Mouse (Mus musculus) CD4-positive, CD25-positive, alpha-beta regulatory T cell, adult 2 months (primary cell): Measurements from ENCODE around the gene Rnf141.

Experiments used
- DNase-seq: peaks from one replicate; pipeline ENCODE4 v3.0.0-alpha.2; 2012; ENCODE audit warnings: low read depth, low spot score

Gene Rnf141

GRCm38 (mm10) chr7:110833024-110833423 is 11.2 kb downstream of the Rnf141 start:
- DNase-seq, result no peak

- DNase-seq, result no peak
Observed at GRCm38 (mm10) chr7:110823995-110824953, 20.0 kb downstream of the Rnf141 start.

- DNase-seq, result no peak
Observed at GRCm38 (mm10) chr7:110823593-110823992, 20.7 kb downstream of the Rnf141 start.

- no peak for DNase-seq
Observed at GRCm38 (mm10) chr7:110823076-110823475, 21.2 kb downstream of the Rnf141 start.

- DNase-seq, result no peak
Observed at GRCm38 (mm10) chr7:110822055-110822454, 22.2 kb downstream of the Rnf141 start.

GRCm38 (mm10) chr7:110821653-110822052 is 22.6 kb downstream of the Rnf141 start:
- no peak for DNase-seq

GRCm38 (mm10) chr7:110821068-110821467 is 23.2 kb downstream of the Rnf141 start:
- no peak for DNase-seq

GRCm38 (mm10) chr7:110818787-110819350 is 25.4 kb downstream of the Rnf141 start:
- no peak for DNase-seq

- DNase-seq, result no peak
Observed at GRCm38 (mm10) chr7:110818206-110818605, 26.1 kb downstream of the Rnf141 start.

GRCm38 (mm10) chr7:110816037-110816436 is 28.2 kb downstream of the Rnf141 start:
- peak; percentile 84 for DNase-seq

- DNase-seq, result no peak
Observed at GRCm38 (mm10) chr7:110813983-110814382, 30.3 kb downstream of the Rnf141 start.

GRCm38 (mm10) chr7:110811529-110811928 is 32.7 kb downstream of the Rnf141 start:
- no peak for DNase-seq

- no peak for DNase-seq
Observed at GRCm38 (mm10) chr7:110810995-110811394, 33.3 kb downstream of the Rnf141 start.

GRCm38 (mm10) chr7:110809585-110810557 is 34.4 kb downstream of the Rnf141 start:
- no peak for DNase-seq

- no peak for DNase-seq
Observed at GRCm38 (mm10) chr7:110808962-110809361, 35.3 kb downstream of the Rnf141 start.

- no peak for DNase-seq
Observed at GRCm38 (mm10) chr7:110807460-110808030, 36.7 kb downstream of the Rnf141 start.

GRCm38 (mm10) chr7:110804266-110804665 is 40.0 kb downstream of the Rnf141 start:
- DNase-seq, result no peak

GRCm38 (mm10) chr7:110803131-110803530 is 41.1 kb downstream of the Rnf141 start:
- DNase-seq, result no peak

GRCm38 (mm10) chr7:110801028-110801427 is 43.2 kb downstream of the Rnf141 start:
- peak; percentile 90 for DNase-seq

- DNase-seq, result no peak
Observed at GRCm38 (mm10) chr7:110797722-110798409, 46.4 kb downstream of the Rnf141 start.
